Mouse (Mus musculus): ENCODE data around the gene Akr1b8.

DNA sequence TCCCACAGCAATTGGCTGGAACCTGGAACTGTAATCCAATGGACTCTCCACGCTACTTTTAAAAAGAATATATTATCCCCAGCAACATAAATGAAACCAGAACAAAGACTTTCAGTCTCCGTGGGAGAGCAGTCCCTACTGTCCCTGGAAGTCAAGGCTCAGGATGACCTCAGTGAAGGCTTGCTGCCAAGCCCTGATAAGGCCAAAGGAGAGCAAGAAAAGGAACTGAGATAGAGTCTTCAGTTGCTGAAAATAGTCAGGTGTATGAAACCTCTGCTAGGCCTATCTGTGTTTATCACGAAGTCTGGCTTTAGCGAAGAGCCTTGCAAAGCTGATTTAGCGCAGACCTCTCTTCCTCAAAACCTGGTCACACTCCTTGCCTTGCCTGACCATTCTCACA, 22.5 kb upstream of the Akr1b8 start:
- TF ChIP-seq CTCF (IDR thresholded peaks at IDR 0.05; ENCODE audit: extremely low read depth, insufficient read length, insufficient replicate concordance, low read depth, low read length) (no peak), POLR2A (IDR thresholded peaks at IDR 0.05; ENCODE audit: low read depth, low read length) (no peak)

Data from small intestine, adult 2 months (tissue).